Mouse (Mus musculus) bone marrow, adult 2 months (tissue): ENCODE data around the gene Hs3st1. TPM values are rescaled to one million over a fixed set of nuclear protein-coding genes. Genes with fewer than 3 reads are reported as not detected.

ENCODE experiments used
- H3K27ac ChIP-seq: fragments of 200-500 bp; 2 replicates; pipeline ENCODE4 v1.5.1; 2012; ENCODE audit warnings: low read depth, mild to moderate bottlenecking, control low read depth, inconsistent platforms, low read length; ENCODE audit not compliant: control insufficient read depth, poor library complexity, insufficient read depth
- H3K4me1 ChIP-seq: fragments of 200-500 bp; 2 replicates; pipeline ENCODE4 v1.6.1; 2011; ENCODE audit warnings: low read length; ENCODE audit not compliant: control insufficient read depth, insufficient read depth
- H3K4me3 ChIP-seq: fragments of 200-500 bp; replicated peaks from 2 replicates; pipeline ENCODE3; 2011; ENCODE audit warnings: mild to moderate bottlenecking, low read depth, low read length, control low read depth; ENCODE audit not compliant: control insufficient read depth
- CTCF ChIP-seq: fragments of 200-500 bp; IDR thresholded peaks from 2 replicates; pipeline ENCODE4 v1.5.1; 2011; ENCODE audit warnings: low read length, control low read depth; ENCODE audit not compliant: control insufficient read depth, insufficient read depth
- POLR2A ChIP-seq: fragments of 200-500 bp; IDR thresholded peaks from 2 replicates; pipeline ENCODE4 v1.6.1; 2011; ENCODE audit warnings: low read depth, mild to moderate bottlenecking, control low read depth, low read length, borderline replicate concordance; ENCODE audit not compliant: control insufficient read depth
- WGBS: fragments of 180-500 bp; shearing (Covaris S2); methylation state at CpG from one replicate; pipeline ENCODE4 v1.1.7; 2018; 5-methylcytosine and 5-hydroxymethylcytosine counted together
- polyA plus RNA-seq: library from polyadenylated mRNA; stranded (reverse); fragments of >200 nt; gene quantifications from 2 replicates; pipeline ENCODE4 v1.2.4, GENCODE M21; 2011; ENCODE audit warnings: low replicate concordance; ENCODE audit not compliant: missing spikeins, insufficient read depth, insufficient read length

The Hs3st1 gene
- polyA plus RNA-seq, 1 experiment = 1.5 TPM

- no peaks in the 10 kb centered on the region for H3K4me1 ChIP-seq
- TF ChIP-seq POLR2A (no peak), CTCF (no peak)
- 51% methylated on average over 4 of the region's 4 CpGs for WGBS
- no peak overlapping the region for H3K4me3 ChIP-seq
- H3K27ac ChIP-seq = no peak overlapping the region
These were observed 94.4 kb downstream of the Hs3st1 start for GRCm38 (mm10) chr5:39660826-39661225.

GRCm38 (mm10) chr5:39659417-39659816 is 95.9 kb downstream of the Hs3st1 start:
- H3K4me3 ChIP-seq = no peak overlapping the region
- 87% methylated on average over 2 of the region's 2 CpGs for WGBS
- TF ChIP-seq POLR2A (no peak), CTCF (no peak)
- H3K4me1 ChIP-seq = no peaks in the 10 kb centered on the region
- H3K27ac ChIP-seq = no peak overlapping the region

GRCm38 (mm10) chr5:39644827-39645380 is 110.4 kb downstream of the Hs3st1 start:
- H3K4me1 ChIP-seq = no peaks in the 10 kb centered on the region
- no peak for TF ChIP-seq POLR2A
- no peak for TF ChIP-seq CTCF
- H3K4me3 ChIP-seq = peak overlapping the region; percentile 37
- WGBS = under 1% methylated on average over 28 of the region's 28 CpGs
- H3K27ac ChIP-seq = no peak overlapping the region

GRCm38 (mm10) chr5:39643924-39644826 is 111.1 kb downstream of the Hs3st1 start:
- TF ChIP-seq CTCF (peak; percentile 50), POLR2A (0 out of 2 replicates have a peak, but pooled peaks have one; percentile 19)
- no peaks in the 10 kb centered on the region for H3K4me1 ChIP-seq
- peak overlapping the region; percentile 54 for H3K4me3 ChIP-seq
- WGBS = 1% methylated on average over 56 of the region's 56 CpGs
- no peak overlapping the region for H3K27ac ChIP-seq

- WGBS = 1% methylated on average over 22 of the region's 22 CpGs
- no peak overlapping the region for H3K27ac ChIP-seq
- TF ChIP-seq POLR2A (no peak), CTCF (no peak)
- peak overlapping the region; percentile 15 for H3K4me3 ChIP-seq
- H3K4me1 ChIP-seq = no peaks in the 10 kb centered on the region; the same call in 1 of the 2 replicates
These were observed 111.9 kb downstream of the Hs3st1 start for GRCm38 (mm10) chr5:39643260-39643923.

- H3K27ac ChIP-seq = no peak overlapping the region
- H3K4me3 ChIP-seq = no peak overlapping the region
- no peaks in the 10 kb centered on the region; the same call in 1 of the 2 replicates for H3K4me1 ChIP-seq
- 75% methylated on average over 6 of the region's 6 CpGs for WGBS
- TF ChIP-seq POLR2A (no peak), CTCF (no peak)
These were observed 113.0 kb downstream of the Hs3st1 start for GRCm38 (mm10) chr5:39642222-39642770.

- Histone ChIP-seq H3K4me1 (no peaks in the 10 kb centered on the region; the same call in 1 of the 2 replicates), H3K4me3 (no peak overlapping the region), H3K27ac (no peak overlapping the region)
- peak; percentile 44; the same call in 1 of the 2 replicates for TF ChIP-seq CTCF
- no peak for TF ChIP-seq POLR2A
- WGBS = 60% methylated on average over 10 of the region's 10 CpGs
These were observed 115.7 kb downstream of the Hs3st1 start for GRCm38 (mm10) chr5:39639438-39640177.

GRCm38 (mm10) chr5:39638926-39639325 is 116.3 kb downstream of the Hs3st1 start:
- no peak for TF ChIP-seq CTCF
- no peak for TF ChIP-seq POLR2A
- WGBS = 81% methylated on average over 5 of the region's 5 CpGs
- H3K4me1 ChIP-seq = no peaks in the 10 kb centered on the region; the same call in 1 of the 2 replicates
- H3K27ac ChIP-seq = no peak overlapping the region
- no peak overlapping the region for H3K4me3 ChIP-seq
